Mouse (Mus musculus) embryonic facial prominence, embryonic 14.5 days (tissue): ENCODE results near the gene Glis2. TPM values are rescaled to one million over a fixed set of nuclear protein-coding genes. Genes with fewer than 3 reads are reported as not detected.
A peak's percentile ranks its signal among the peaks of the same experiment; 100 is the strongest.

Experiments used
- ATAC-seq: fragments of 200-750 bp; cut with Nextera tagmentation; 2 replicates; pipeline ENCODE4 v1.8.0; 2017; ENCODE audit warnings: low read depth, moderate number of reproducible peaks, moderate TSS enrichment
- DNase-seq: peaks from one replicate; pipeline ENCODE4 v3.0.0-alpha.2; 2015; ENCODE audit warnings: low spot score
- H3K27ac ChIP-seq: fragments of 300-500 bp; sonication (generic); replicated peaks from 2 replicates; pipeline ENCODE4 v1.5.1; 2014; ENCODE audit warnings: low read depth, mild to moderate bottlenecking, low read length, moderate library complexity
- H3K27me3 ChIP-seq: fragments of 300-500 bp; sonication (generic); replicated peaks from 2 replicates; pipeline ENCODE4 v1.6.1; 2014; ENCODE audit warnings: low read length; ENCODE audit not compliant: control insufficient read depth, insufficient read depth
- H3K36me3 ChIP-seq: fragments of 300-500 bp; sonication (generic); 2 replicates; pipeline ENCODE4 v1.6.1; 2014; ENCODE audit warnings: low read length, mixed read lengths; ENCODE audit not compliant: control insufficient read depth, insufficient read depth
- H3K4me1 ChIP-seq: fragments of 300-500 bp; sonication (generic); 2 replicates; pipeline ENCODE4 v1.6.1; 2014; ENCODE audit warnings: antibody characterized with exemption, low read length; ENCODE audit not compliant: control insufficient read depth, insufficient read depth
- H3K4me2 ChIP-seq: fragments of 300-500 bp; sonication (generic); 2 replicates; pipeline ENCODE4 v1.6.1; 2014; ENCODE audit warnings: low read depth, mild to moderate bottlenecking, low read length, moderate library complexity, mixed read lengths
- H3K4me3 ChIP-seq: fragments of 300-500 bp; sonication (generic); 2 replicates; pipeline ENCODE4 v1.5.1; 2014; ENCODE audit warnings: low read depth, mild to moderate bottlenecking, low read length
- H3K9ac ChIP-seq: fragments of 300-500 bp; sonication (generic); 2 replicates; pipeline ENCODE4 v1.6.1; 2014; ENCODE audit warnings: low read depth, mild to moderate bottlenecking, low read length, moderate library complexity, mixed read lengths
- H3K9me3 ChIP-seq: fragments of 300-500 bp; sonication (generic); 2 replicates; pipeline ENCODE4 v1.6.1; 2016; ENCODE audit warnings: low read length; ENCODE audit not compliant: control insufficient read depth
- WGBS: fragments of 180-500 bp; shearing (Covaris S2); extraction: QIAGEN DNeasy Blood & Tissue Kit; methylation state at CpG from one replicate; pipeline ENCODE4 v1.1.7; 2014; 5-methylcytosine and 5-hydroxymethylcytosine counted together
- polyA plus RNA-seq: library from polyadenylated mRNA; unstranded; fragments of >200 nt; fragmentation: Nextera tagmentation; extraction: Ambion mirVana; gene quantifications from 2 replicates; pipeline ENCODE4 v1.2.1, GENCODE M21; 2014

The Glis2 gene
- polyA plus RNA-seq, 1 experiment from 2014 or later = 34.7 TPM

- Histone ChIP-seq H3K27ac (no peak overlapping the region), H3K36me3 (peaks cover 46% of the 10 kb centered on the region)
Measured at GRCm38 (mm10) chr16:4649692-4650091, 55.2 kb downstream of the Glis2 start.

GRCm38 (mm10) chr16:4650161-4650560 lies 55.6 kb downstream of the Glis2 start:
- H3K27ac ChIP-seq = peak overlapping the region; percentile 87
- peaks cover 56% of the 10 kb centered on the region for H3K4me1 ChIP-seq
- ATAC-seq (no peak), DNase-seq (no peak)
- no peak overlapping the region for H3K9ac ChIP-seq
- no peaks in the 10 kb centered on the region for H3K9me3 ChIP-seq
- H3K4me2 ChIP-seq = no peak overlapping the region
- peaks cover 44% of the 10 kb centered on the region for H3K36me3 ChIP-seq
- H3K27me3 ChIP-seq = no peaks in the 10 kb centered on the region
- WGBS = 89% methylated on average over 3 of the region's 3 CpGs
- no peak overlapping the region for H3K4me3 ChIP-seq

More at GRCm38 (mm10) chr16:4649692-4650091, 55.2 kb downstream of the Glis2 start:
- WGBS = 90% methylated on average over 11 of the region's 11 CpGs
- Histone ChIP-seq H3K27me3 (no peaks in the 10 kb centered on the region), H3K4me3 (no peak overlapping the region), H3K4me1 (peaks cover 55% of the 10 kb centered on the region), H3K4me2 (no peak overlapping the region), H3K9ac (no peak overlapping the region), H3K9me3 (no peaks in the 10 kb centered on the region)
- ATAC-seq (no peak), DNase-seq (no peak)

GRCm38 (mm10) chr16:4651081-4651480 lies 56.6 kb downstream of the Glis2 start:
- Histone ChIP-seq H3K9ac (no peak overlapping the region), H3K27ac (peak overlapping the region; percentile 87), H3K27me3 (no peaks in the 10 kb centered on the region), H3K4me2 (no peak overlapping the region), H3K4me1 (peaks cover 65% of the 10 kb centered on the region), H3K4me3 (no peak overlapping the region), H3K36me3 (peaks cover 42% of the 10 kb centered on the region), H3K9me3 (no peaks in the 10 kb centered on the region)
- DNase-seq (no peak), ATAC-seq (no peak)
- 64% methylated on average over 1 of the region's 1 CpGs for WGBS

DNA sequence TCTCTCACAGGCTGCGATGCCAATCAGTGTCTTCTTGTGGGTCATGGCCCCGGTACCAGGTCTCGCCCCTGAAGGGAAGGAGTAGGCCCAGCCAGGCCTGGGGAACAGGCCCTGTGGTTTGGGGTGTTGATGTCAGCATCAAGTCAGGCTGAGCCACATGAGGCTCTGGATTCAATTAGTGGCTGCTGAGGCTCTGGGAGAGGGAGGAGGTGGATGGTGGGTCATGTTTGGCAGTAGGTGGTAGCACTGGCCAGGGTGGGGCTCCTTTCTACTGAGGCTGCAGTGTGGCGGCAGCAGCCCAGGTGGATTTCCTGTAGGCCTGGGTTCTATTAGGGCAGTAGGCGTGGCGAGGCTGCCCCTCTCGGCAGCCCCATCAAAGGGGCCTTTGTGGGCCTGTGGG lies 57.1 kb downstream of the Glis2 start:
- Histone ChIP-seq H3K9me3 (no peaks in the 10 kb centered on the region), H3K27me3 (no peaks in the 10 kb centered on the region), H3K9ac (no peak overlapping the region), H3K4me2 (0 out of 2 replicates have a peak overlapping the region, but pooled peaks have one; percentile 13), H3K4me3 (no peak overlapping the region), H3K4me1 (peaks cover 65% of the 10 kb centered on the region), H3K27ac (peak overlapping the region; percentile 87), H3K36me3 (peaks cover 42% of the 10 kb centered on the region)
- 29% methylated on average over 7 of the region's 7 CpGs for WGBS
- DNase-seq (peak; percentile 93), ATAC-seq (peak; percentile 80)

DNA sequence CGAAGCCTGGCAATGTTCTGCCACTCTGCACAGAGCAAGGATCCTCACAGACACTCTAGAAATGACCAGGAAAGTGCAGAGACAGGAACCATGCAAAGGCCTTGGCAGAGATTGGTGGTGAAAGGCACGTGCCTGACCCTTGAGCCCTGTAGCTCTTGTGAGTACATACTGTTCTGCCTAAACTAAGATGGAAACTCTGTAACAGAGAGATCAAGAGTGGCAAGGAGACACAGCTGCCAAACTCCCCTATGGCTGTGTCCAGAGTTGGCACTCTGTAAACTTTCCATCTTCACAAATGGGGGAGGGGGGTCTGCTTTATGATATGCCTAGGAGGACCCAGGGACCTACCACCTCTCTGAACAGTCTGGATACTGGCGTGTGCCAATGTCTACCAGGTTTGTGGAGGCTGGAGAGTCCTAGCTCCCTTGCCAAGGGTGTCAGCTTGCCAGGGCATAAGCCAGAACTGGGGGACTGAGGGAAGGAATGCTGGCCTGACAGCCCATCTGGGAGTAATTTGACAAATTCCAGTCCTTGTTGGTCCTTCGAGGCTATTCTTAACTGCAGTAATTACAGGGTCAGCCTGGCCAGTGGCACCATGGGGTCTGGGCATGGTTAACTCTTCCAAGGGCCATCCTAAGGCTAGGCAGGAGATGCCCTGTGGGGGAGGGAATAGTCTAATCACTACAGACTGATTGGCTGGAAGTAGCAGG lies 58.3 kb downstream of the Glis2 start:
- no peak overlapping the region for H3K4me2 ChIP-seq
- ATAC-seq (no peak), DNase-seq (peak; percentile 44)
- WGBS = 48% methylated on average over 4 of the region's 4 CpGs
- H3K27me3 ChIP-seq = no peaks in the 10 kb centered on the region
- H3K27ac ChIP-seq = peak overlapping the region; percentile 87
- H3K4me3 ChIP-seq = no peak overlapping the region
- H3K36me3 ChIP-seq = peaks cover 42% of the 10 kb centered on the region
- H3K9me3 ChIP-seq = no peaks in the 10 kb centered on the region
- peaks cover 58% of the 10 kb centered on the region for H3K4me1 ChIP-seq
- no peak overlapping the region for H3K9ac ChIP-seq

DNA sequence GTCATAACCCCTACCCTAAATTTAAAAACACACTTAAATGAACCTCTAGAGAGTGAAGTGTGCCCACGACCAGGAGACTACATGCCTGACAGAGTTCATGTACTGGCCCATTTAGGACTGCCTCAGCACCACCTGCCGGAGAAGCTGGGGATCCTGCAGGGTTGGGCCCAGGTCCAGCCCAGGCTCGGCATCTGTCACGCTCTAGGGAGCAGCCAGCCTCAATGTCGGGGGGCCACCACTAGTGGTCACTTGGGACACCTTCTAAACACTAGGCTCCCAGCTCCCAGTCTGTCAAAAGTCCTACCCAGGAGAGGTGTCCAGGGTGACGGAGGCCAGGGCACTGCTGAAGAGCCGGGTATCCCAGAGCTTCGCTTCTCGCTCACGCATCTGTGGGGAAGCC lies 60.2 kb downstream of the Glis2 start:
- DNase-seq = no peak
- Histone ChIP-seq H3K36me3 (peaks cover 24% of the 10 kb centered on the region), H3K4me3 (no peak overlapping the region), H3K27me3 (no peaks in the 10 kb centered on the region), H3K27ac (no peak overlapping the region), H3K9ac (no peak overlapping the region), H3K4me1 (peaks cover 67% of the 10 kb centered on the region), H3K9me3 (no peaks in the 10 kb centered on the region), H3K4me2 (no peak overlapping the region)
- no peak for ATAC-seq
- WGBS = 69% methylated on average over 10 of the region's 10 CpGs

DNA sequence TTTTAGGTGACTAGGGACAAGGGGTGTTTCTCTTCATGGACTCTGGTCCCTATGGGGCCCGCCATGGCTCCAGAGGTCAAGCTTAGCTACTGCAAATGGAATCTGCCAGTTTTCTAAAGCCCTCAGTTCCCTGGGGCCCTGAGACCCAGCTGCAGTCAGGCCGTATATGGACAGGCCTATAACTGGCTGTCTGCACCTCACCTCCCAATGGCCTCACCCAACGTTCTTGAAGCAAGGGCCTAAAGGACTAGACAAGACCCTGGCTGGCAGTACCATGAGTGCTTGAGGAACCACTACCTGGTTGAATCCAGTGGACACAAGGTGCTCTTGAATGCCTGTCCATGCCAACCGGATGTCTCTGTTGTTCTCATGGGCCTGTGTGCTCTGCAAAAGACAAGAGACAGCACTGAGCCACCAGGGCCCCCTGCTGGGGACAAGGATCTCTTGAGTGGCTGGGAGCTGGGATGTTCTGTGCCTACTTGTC lies 60.8 kb downstream of the Glis2 start:
- H3K27me3 ChIP-seq = no peaks in the 10 kb centered on the region
- peaks cover 18% of the 10 kb centered on the region for H3K36me3 ChIP-seq
- no peak overlapping the region for H3K9ac ChIP-seq
- H3K9me3 ChIP-seq = no peaks in the 10 kb centered on the region
- no peak overlapping the region for H3K4me2 ChIP-seq
- peak overlapping the region; percentile 94; the same call in 1 of the 2 replicates for H3K27ac ChIP-seq
- DNase-seq (no peak), ATAC-seq (no peak)
- no peak overlapping the region for H3K4me3 ChIP-seq
- 65% methylated on average over 4 of the region's 4 CpGs for WGBS
- H3K4me1 ChIP-seq = peaks cover 65% of the 10 kb centered on the region

- no peaks in the 10 kb centered on the region for H3K27me3 ChIP-seq
- H3K4me3 ChIP-seq = no peak overlapping the region
- H3K4me2 ChIP-seq = no peak overlapping the region
- 0 out of 2 replicates have a peak overlapping the region, but pooled peaks have one; percentile 21 for H3K9ac ChIP-seq
- 28% methylated on average over 11 of the region's 11 CpGs for WGBS
- peak; percentile 13; the same call in 1 of the 2 replicates for ATAC-seq
- peak overlapping the region; percentile 94 for H3K27ac ChIP-seq
- no peaks in the 10 kb centered on the region for H3K9me3 ChIP-seq
- peaks cover 60% of the 10 kb centered on the region for H3K4me1 ChIP-seq
- peaks cover 13% of the 10 kb centered on the region; the same call in 1 of the 2 replicates for H3K36me3 ChIP-seq
- DNase-seq = peak; percentile 72
Measured at GRCm38 (mm10) chr16:4655764-4656570, 61.5 kb downstream of the Glis2 start.
